Mouse (Mus musculus) CD8-positive naive resting alpha-beta T cell, adult 57 days (primary cell): Measurements from ENCODE around the gene Trmt11. TPM values are rescaled to one million over a fixed set of nuclear protein-coding genes. Genes with fewer than 3 reads are reported as not detected.

Source experiments
- total RNA-seq: library from RNA; stranded (reverse); gene quantifications from one replicate; pipeline ENCODE4 v1.2.4, GENCODE M21; 2023

Trmt11 gene
- total RNA-seq: 14.8 TPM

GRCm38 (mm10) chr10:30600542-30600966, at the start of gene Trmt11:
Trmt11 (minus strand) TSS chr10:30600749.

GRCm38 (mm10) chr10:30629513-30629912, 29.0 kb upstream of the Trmt11 start, which contains the start of gene Hint3:
Hint3 (minus strand) TSS chr10:30629632.

Other genes starting within 250 kb of the Trmt11 start
- 12.7 TPM for gene Hint3, start 28.9 kb upstream of the Trmt11 start, total RNA-seq
- gene Ncoa7, start 202.6 kb upstream of the Trmt11 start, total RNA-seq: 17.3 TPM
- gene Hey2, start 242.1 kb upstream of the Trmt11 start, total RNA-seq: not detected